Mouse (Mus musculus): ENCODE results near the gene Zfp764. TPM values are rescaled to one million over a fixed set of nuclear protein-coding genes. Genes with fewer than 3 reads are reported as not detected.

Zfp764 gene
- polyA plus RNA-seq, 1 experiment from 2014 or later: 8.1 TPM

GRCm38 (mm10) chr7:127361449-127361848, 45.2 kb downstream of the Zfp764 start:
- Histone ChIP-seq H3K4me1 (replicated peaks; ENCODE audit: control insufficient read depth, insufficient read depth, low read length) (no peaks in the 10 kb centered on the region), H3K4me2 (replicated peaks; ENCODE audit: low read depth, low read length) (no peak overlapping the region), H3K4me3 (ENCODE audit: low read depth, low read length) (no peak overlapping the region), H3K9me3 (ENCODE audit: control insufficient read depth, low read length) (no peaks in the 10 kb centered on the region), H3K36me3 (ENCODE audit: control insufficient read depth, insufficient read depth, low read length) (no peaks in the 10 kb centered on the region), H3K27ac (ENCODE audit: low read depth, low read length) (no peak overlapping the region), H3K9ac (ENCODE audit: low read depth, low read length) (no peak overlapping the region), H3K27me3 (ENCODE audit: control insufficient read depth, insufficient read depth, low read length) (0 out of 2 replicates have a peak, but pooled peaks cover 2% of the 10 kb centered on the region)
- DNase-seq (ENCODE audit: low spot score) (no peak), ATAC-seq (ENCODE audit: low FRiP score) (no peak)
- 39% methylated on average over 13 of the region's 13 CpGs for WGBS

- no peaks in the 10 kb centered on the region for H3K4me1 ChIP-seq (replicated peaks; ENCODE audit: control insufficient read depth, insufficient read depth, low read length)
Measured at GRCm38 (mm10) chr7:127360265-127360664, 46.4 kb downstream of the Zfp764 start.

GRCm38 (mm10) chr7:127358472-127358871, 48.1 kb downstream of the Zfp764 start:
- no peaks in the 10 kb centered on the region for H3K4me1 ChIP-seq (replicated peaks; ENCODE audit: control insufficient read depth, insufficient read depth, low read length)
- WGBS: 66% methylated on average over 4 of the region's 4 CpGs
- DNase-seq (ENCODE audit: low spot score) (no peak), ATAC-seq (ENCODE audit: low FRiP score) (no peak)
- no peaks in the 10 kb centered on the region for H3K36me3 ChIP-seq (ENCODE audit: control insufficient read depth, insufficient read depth, low read length)
- H3K27me3 ChIP-seq (ENCODE audit: control insufficient read depth, insufficient read depth, low read length): 0 out of 2 replicates have a peak, but pooled peaks cover 2% of the 10 kb centered on the region
- no peak overlapping the region for H3K4me2 ChIP-seq (replicated peaks; ENCODE audit: low read depth, low read length)
- H3K27ac ChIP-seq (ENCODE audit: low read depth, low read length): no peak overlapping the region
- no peaks in the 10 kb centered on the region for H3K9me3 ChIP-seq (ENCODE audit: control insufficient read depth, low read length)
- no peak overlapping the region for H3K9ac ChIP-seq (ENCODE audit: low read depth, low read length)
- no peak overlapping the region for H3K4me3 ChIP-seq (ENCODE audit: low read depth, low read length)

More at GRCm38 (mm10) chr7:127360265-127360664, 46.4 kb downstream of the Zfp764 start:
- Histone ChIP-seq H3K27ac (ENCODE audit: low read depth, low read length) (no peak overlapping the region), H3K9me3 (ENCODE audit: control insufficient read depth, low read length) (no peaks in the 10 kb centered on the region), H3K9ac (ENCODE audit: low read depth, low read length) (no peak overlapping the region), H3K4me3 (ENCODE audit: low read depth, low read length) (no peak overlapping the region), H3K4me2 (replicated peaks; ENCODE audit: low read depth, low read length) (no peak overlapping the region), H3K36me3 (ENCODE audit: control insufficient read depth, insufficient read depth, low read length) (no peaks in the 10 kb centered on the region), H3K27me3 (ENCODE audit: control insufficient read depth, insufficient read depth, low read length) (0 out of 2 replicates have a peak, but pooled peaks cover 2% of the 10 kb centered on the region)
- DNase-seq (ENCODE audit: low spot score) (no peak), ATAC-seq (ENCODE audit: low FRiP score) (no peak)
- 79% methylated on average over 4 of the region's 4 CpGs for WGBS

GRCm38 (mm10) chr7:127357871-127358270, 48.8 kb downstream of the Zfp764 start:
- Histone ChIP-seq H3K9ac (ENCODE audit: low read depth, low read length) (no peak overlapping the region), H3K9me3 (ENCODE audit: control insufficient read depth, low read length) (no peaks in the 10 kb centered on the region), H3K36me3 (ENCODE audit: control insufficient read depth, insufficient read depth, low read length) (no peaks in the 10 kb centered on the region), H3K4me1 (replicated peaks; ENCODE audit: control insufficient read depth, insufficient read depth, low read length) (no peaks in the 10 kb centered on the region), H3K4me2 (replicated peaks; ENCODE audit: low read depth, low read length) (no peak overlapping the region), H3K4me3 (ENCODE audit: low read depth, low read length) (no peak overlapping the region), H3K27me3 (ENCODE audit: control insufficient read depth, insufficient read depth, low read length) (no peaks in the 10 kb centered on the region), H3K27ac (ENCODE audit: low read depth, low read length) (no peak overlapping the region)
- WGBS: 64% methylated on average over 2 of the region's 2 CpGs
- no peak for ATAC-seq (ENCODE audit: low FRiP score)
- DNase-seq (ENCODE audit: low spot score): no peak

- Histone ChIP-seq H3K27ac (ENCODE audit: low read depth, low read length) (no peak overlapping the region), H3K9me3 (ENCODE audit: control insufficient read depth, low read length) (no peaks in the 10 kb centered on the region), H3K4me3 (ENCODE audit: low read depth, low read length) (no peak overlapping the region), H3K9ac (ENCODE audit: low read depth, low read length) (no peak overlapping the region), H3K36me3 (ENCODE audit: control insufficient read depth, insufficient read depth, low read length) (no peaks in the 10 kb centered on the region), H3K27me3 (ENCODE audit: control insufficient read depth, insufficient read depth, low read length) (no peaks in the 10 kb centered on the region), H3K4me1 (replicated peaks; ENCODE audit: control insufficient read depth, insufficient read depth, low read length) (no peaks in the 10 kb centered on the region), H3K4me2 (replicated peaks; ENCODE audit: low read depth, low read length) (no peak overlapping the region)
- no peak for DNase-seq (ENCODE audit: low spot score)
- no peak for ATAC-seq (ENCODE audit: low FRiP score)
- WGBS: 67% methylated on average over 3 of the region's 3 CpGs
Measured at GRCm38 (mm10) chr7:127355796-127356195, 50.8 kb downstream of the Zfp764 start.

Other genes with a start within 250 kb of the Zfp764 start
- gene Cd2bp2, start 210.8 kb downstream of the Zfp764 start, polyA plus RNA-seq (2014; fragmentation: Nextera tagmentation; extraction: Ambion mirVana): 64.7 and 76.2 TPM in 2 replicates
- gene Tbc1d10b, start 198.4 kb downstream of the Zfp764 start, polyA plus RNA-seq (2014; fragmentation: Nextera tagmentation; extraction: Ambion mirVana): 18.7 and 19.1 TPM in 2 replicates
- 24.1 and 26.5 TPM in 2 replicates for gene Mylpf, start 197.9 kb downstream of the Zfp764 start, polyA plus RNA-seq (2014; fragmentation: Nextera tagmentation; extraction: Ambion mirVana)
- 26.5 and 29.7 TPM in 2 replicates for gene Zfp553, start 173.8 kb downstream of the Zfp764 start, polyA plus RNA-seq (2014; fragmentation: Nextera tagmentation; extraction: Ambion mirVana)
- gene Sept1, start 173.7 kb downstream of the Zfp764 start, polyA plus RNA-seq (2014; fragmentation: Nextera tagmentation; extraction: Ambion mirVana): 23.7 and 30.0 TPM in 2 replicates
- 53.2 and 54.0 TPM in 2 replicates for gene Zfp771, start 162.5 kb downstream of the Zfp764 start, polyA plus RNA-seq (2014; fragmentation: Nextera tagmentation; extraction: Ambion mirVana)
- gene Dctpp1, start 146.1 kb downstream of the Zfp764 start, polyA plus RNA-seq (2014; fragmentation: Nextera tagmentation; extraction: Ambion mirVana): 193 and 214 TPM in 2 replicates
- 80.8 and 86.6 TPM in 2 replicates for gene Sephs2, start 132.8 kb downstream of the Zfp764 start, polyA plus RNA-seq (2014; fragmentation: Nextera tagmentation; extraction: Ambion mirVana)
- 0.54 and 0.56 TPM in 2 replicates for gene Itgal, start 110.6 kb downstream of the Zfp764 start, polyA plus RNA-seq (2014; fragmentation: Nextera tagmentation; extraction: Ambion mirVana)
- gene Zfp768, start 61.2 kb downstream of the Zfp764 start, polyA plus RNA-seq (2014; fragmentation: Nextera tagmentation; extraction: Ambion mirVana): 5.1 and 5.7 TPM in 2 replicates
- 6.7 and 9.6 TPM in 2 replicates for gene Zfp747, start 30.8 kb downstream of the Zfp764 start, polyA plus RNA-seq (2014; fragmentation: Nextera tagmentation; extraction: Ambion mirVana)
- gene 9130019O22Rik, start 19.7 kb downstream of the Zfp764 start, polyA plus RNA-seq (2014; fragmentation: Nextera tagmentation; extraction: Ambion mirVana): 5.4 and 6.2 TPM in 2 replicates
- 6.1 and 6.3 TPM in 2 replicates for gene E430018J23Rik, start 13.2 kb downstream of the Zfp764 start, polyA plus RNA-seq (2014; fragmentation: Nextera tagmentation; extraction: Ambion mirVana)
- 29.8 and 33.6 TPM in 2 replicates for gene Zfp688, start 15.2 kb upstream of the Zfp764 start, polyA plus RNA-seq (2014; fragmentation: Nextera tagmentation; extraction: Ambion mirVana)
- gene Zfp689, start 42.3 kb upstream of the Zfp764 start, polyA plus RNA-seq (2014; fragmentation: Nextera tagmentation; extraction: Ambion mirVana): 12.8 and 13.5 TPM in 2 replicates
- 61.4 and 72.1 TPM in 2 replicates for gene Prr14, start 52.8 kb upstream of the Zfp764 start, polyA plus RNA-seq (2014; fragmentation: Nextera tagmentation; extraction: Ambion mirVana)
- 10.5 and 15.1 TPM in 2 replicates for gene Fbrs, start 72.4 kb upstream of the Zfp764 start, polyA plus RNA-seq (2014; fragmentation: Nextera tagmentation; extraction: Ambion mirVana)
- gene Srcap, start 105.2 kb upstream of the Zfp764 start, polyA plus RNA-seq (2014; fragmentation: Nextera tagmentation; extraction: Ambion mirVana): 58.1 and 81.5 TPM in 2 replicates
- gene Gm42715, start 112.8 kb upstream of the Zfp764 start, polyA plus RNA-seq (2014; fragmentation: Nextera tagmentation; extraction: Ambion mirVana): 20.0 and 26.0 TPM in 2 replicates
- 7.7 and 8.6 TPM in 2 replicates for gene Tmem265, start 154.6 kb upstream of the Zfp764 start, polyA plus RNA-seq (2014; fragmentation: Nextera tagmentation; extraction: Ambion mirVana)
- 50.4 and 54.0 TPM in 2 replicates for gene Phkg2, start 166.5 kb upstream of the Zfp764 start, polyA plus RNA-seq (2014; fragmentation: Nextera tagmentation; extraction: Ambion mirVana)
- gene Ccdc189, start 181.8 kb upstream of the Zfp764 start, polyA plus RNA-seq (2014; fragmentation: Nextera tagmentation; extraction: Ambion mirVana): 11.9 and 16.4 TPM in 2 replicates
- gene Rnf40, start 181.9 kb upstream of the Zfp764 start, polyA plus RNA-seq (2014; fragmentation: Nextera tagmentation; extraction: Ambion mirVana): 31.4 and 33.6 TPM in 2 replicates
- 28.0 and 31.0 TPM in 2 replicates for gene Zfp629, start 209.0 kb upstream of the Zfp764 start, polyA plus RNA-seq (2014; fragmentation: Nextera tagmentation; extraction: Ambion mirVana)

Measured in hindbrain, embryonic 11.5 days (tissue).